Mouse (Mus musculus) kidney, postnatal 0 days (tissue): ENCODE data around the gene Tpst1. TPM values are rescaled to one million over a fixed set of nuclear protein-coding genes. Genes with fewer than 3 reads are reported as not detected.
A peak's percentile ranks its signal among the peaks of the same experiment; 100 is the strongest.
"Not testable (repeated sequence)": the region's sequence is repeated elsewhere in the genome, so short reads cannot be mapped to it uniquely, and the experiment has no call there.

ENCODE experiments used
- ATAC-seq: fragments of 200-750 bp; cut with Nextera tagmentation; replicated peaks from 2 replicates; pipeline ENCODE4 v1.8.0; 2017; ENCODE audit warnings: low read depth, moderate number of reproducible peaks, moderate TSS enrichment, moderate library complexity; ENCODE audit not compliant: low FRiP score
- DNase-seq: peaks from one replicate; pipeline ENCODE4 v3.0.0-alpha.2; 2016; ENCODE audit warnings: low spot score
- H3K27ac ChIP-seq: fragments of 300-500 bp; sonication (generic); 2 replicates; pipeline ENCODE4 v1.5.1; 2014; ENCODE audit warnings: mild to moderate bottlenecking
- H3K27me3 ChIP-seq: fragments of 300-500 bp; sonication (generic); 2 replicates; pipeline ENCODE4 v1.6.1; 2014; ENCODE audit warnings: low read length, mixed read lengths; ENCODE audit not compliant: insufficient read depth
- H3K36me3 ChIP-seq: fragments of 300-500 bp; sonication (generic); 2 replicates; pipeline ENCODE4 v1.6.1; 2014; ENCODE audit warnings: low read length, mixed read lengths; ENCODE audit not compliant: insufficient read depth
- H3K4me1 ChIP-seq: fragments of 300-500 bp; sonication (generic); replicated peaks from 2 replicates; pipeline ENCODE4 v1.6.1; 2014; ENCODE audit warnings: antibody characterized with exemption, low read length, mixed read lengths; ENCODE audit not compliant: insufficient read depth
- H3K4me2 ChIP-seq: fragments of 300-500 bp; sonication (generic); 2 replicates; pipeline ENCODE4 v1.6.1; 2014; ENCODE audit warnings: mild to moderate bottlenecking, low read length, moderate library complexity, mixed read lengths
- H3K4me3 ChIP-seq: fragments of 300-500 bp; sonication (generic); replicated peaks from 2 replicates; pipeline ENCODE4 v1.5.1; 2014; ENCODE audit warnings: low read depth, low read length
- H3K9ac ChIP-seq: fragments of 300-500 bp; sonication (generic); 2 replicates; pipeline ENCODE4 v1.6.1; 2014; ENCODE audit warnings: low read depth, low read length
- H3K9me3 ChIP-seq: fragments of 300-500 bp; sonication (generic); replicated peaks from 2 replicates; pipeline ENCODE4 v1.6.1; 2016; ENCODE audit warnings: low read length, inconsistent platforms, mixed read lengths
- CTCF ChIP-seq: IDR thresholded peaks from 2 replicates; pipeline ENCODE4 v1.5.1; 2016; ENCODE audit warnings: antibody characterized with exemption, low read depth, mild to moderate bottlenecking, moderate library complexity
- WGBS: fragments of 180-500 bp; shearing (Covaris S2); extraction: QIAGEN DNeasy Blood & Tissue Kit; methylation state at CpG from one replicate; pipeline ENCODE4 v1.1.7; 2014; 5-methylcytosine and 5-hydroxymethylcytosine counted together
- polyA plus RNA-seq: library from polyadenylated mRNA; unstranded; fragments of >200 nt; fragmentation: Nextera tagmentation; extraction: Ambion mirVana; gene quantifications from 2 replicates; pipeline ENCODE4 v1.2.1, GENCODE M21; 2015

Tpst1 gene
- polyA plus RNA-seq, 1 experiment from 2014 or later, result 66.5 TPM

DNA sequence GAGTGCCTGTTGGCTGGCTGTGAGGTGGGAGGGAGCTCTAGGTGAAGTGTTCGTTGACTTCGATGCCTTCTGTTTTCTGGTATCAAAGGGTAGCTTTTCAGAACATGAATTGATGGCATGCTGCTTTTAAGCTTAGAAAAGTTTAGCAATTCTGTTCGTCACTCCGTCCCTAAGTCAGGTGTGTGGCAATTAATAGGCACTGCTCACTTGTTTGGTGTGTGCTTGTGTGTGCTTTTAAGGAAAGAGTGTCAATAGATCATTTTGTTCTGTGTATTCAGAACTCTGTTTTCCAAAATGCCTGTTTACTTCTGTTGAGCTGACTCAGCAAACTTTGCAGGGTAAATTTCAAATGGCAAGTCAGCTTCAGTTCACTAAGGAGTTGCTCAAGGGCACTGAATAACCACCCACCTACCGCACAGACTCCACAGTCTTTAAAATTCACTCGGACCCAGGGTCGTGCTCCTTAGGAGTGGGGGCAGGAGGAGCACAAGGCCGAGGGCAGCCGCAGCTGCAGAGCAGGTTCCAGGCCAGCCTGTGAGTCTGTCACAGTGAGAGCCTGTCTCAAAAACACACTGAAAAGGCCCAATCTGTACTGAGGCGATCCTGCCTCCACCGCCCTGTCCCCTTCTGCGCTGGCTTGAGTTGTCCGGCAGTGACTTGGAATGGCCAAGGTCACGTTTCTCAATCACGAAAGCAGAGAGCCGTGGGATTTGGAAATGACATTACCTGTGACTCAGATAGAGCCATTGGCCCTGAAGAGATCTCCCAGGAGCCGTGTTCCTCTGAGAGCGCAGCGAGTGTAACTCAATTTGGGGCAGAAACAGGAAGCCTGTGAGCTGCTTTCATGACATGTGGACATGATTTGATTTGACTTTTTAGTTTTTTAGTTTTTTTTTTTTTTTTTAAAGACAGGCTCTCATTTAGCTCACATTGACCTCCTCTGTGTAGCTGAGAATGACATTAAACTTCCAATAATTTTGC lies 41.4 kb upstream of the Tpst1 start:
- H3K4me3 ChIP-seq, result no peak overlapping the region
- peaks cover 3% of the 10 kb centered on the region; the same call in 1 of the 2 replicates for H3K36me3 ChIP-seq
- no peak overlapping the region for H3K9ac ChIP-seq
- no peak overlapping the region for H3K27ac ChIP-seq
- no peak overlapping the region for H3K4me2 ChIP-seq
- ATAC-seq (no peak), DNase-seq (no peak)
- TF ChIP-seq CTCF, result no peak
- WGBS, result 93% methylated on average over 19 of the region's 19 CpGs
- no peaks in the 10 kb centered on the region for H3K27me3 ChIP-seq
- no peaks in the 10 kb centered on the region for H3K9me3 ChIP-seq
- H3K4me1 ChIP-seq, result no peaks in the 10 kb centered on the region

DNA sequence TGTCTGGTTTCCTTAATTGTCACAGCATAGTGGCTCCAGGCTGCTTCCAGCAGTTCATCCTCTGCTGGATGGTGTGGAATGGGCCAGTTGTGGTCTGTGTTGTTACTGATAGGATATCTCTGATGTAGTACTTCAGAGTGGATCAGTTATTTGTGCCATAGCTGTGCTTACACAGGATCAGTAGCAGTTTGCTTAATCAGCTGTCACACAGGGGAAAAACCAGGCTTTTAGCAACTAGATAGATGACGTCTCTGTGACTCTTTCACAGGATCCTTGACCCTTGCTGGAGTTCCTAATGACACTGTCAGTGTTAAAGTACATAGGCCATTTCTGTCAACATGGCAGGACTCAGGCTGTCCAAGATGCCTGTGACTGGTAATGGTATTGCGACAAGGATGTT lies 39.3 kb upstream of the Tpst1 start:
- Histone ChIP-seq H3K4me3 (no peak overlapping the region), H3K27ac (no peak overlapping the region), H3K4me1 (no peaks in the 10 kb centered on the region), H3K27me3 (no peaks in the 10 kb centered on the region), H3K9ac (no peak overlapping the region), H3K9me3 (no peaks in the 10 kb centered on the region), H3K4me2 (no peak overlapping the region), H3K36me3 (peaks cover 11% of the 10 kb centered on the region; the same call in 1 of the 2 replicates)
- no peak for TF ChIP-seq CTCF
- WGBS, result 79% methylated on average over 2 of the region's 2 CpGs
- no peak for ATAC-seq
- no peak for DNase-seq

DNA sequence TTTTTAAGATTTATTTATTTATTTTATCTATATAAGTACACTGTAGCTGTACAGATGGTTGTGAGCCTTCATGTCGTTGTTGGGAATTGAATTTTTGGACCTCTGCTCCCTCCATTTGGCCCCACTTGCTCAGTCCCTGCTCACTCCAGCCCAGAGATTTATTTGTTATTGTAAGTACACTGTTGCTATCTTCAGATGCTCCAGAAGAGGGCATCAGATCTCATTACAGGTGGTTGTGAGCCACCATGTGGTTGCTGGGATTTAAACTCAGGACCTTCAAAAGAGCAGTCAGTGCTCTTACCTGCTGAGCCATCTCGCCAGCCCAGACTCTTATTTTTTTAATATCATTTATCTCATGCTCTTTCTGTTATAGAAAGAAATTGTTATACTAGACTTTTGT lies 36.8 kb upstream of the Tpst1 start:
- not testable (repeated sequence) for H3K4me2 ChIP-seq, H3K4me1 ChIP-seq, DNase-seq, H3K27ac ChIP-seq, H3K4me3 ChIP-seq, H3K27me3 ChIP-seq, H3K9me3 ChIP-seq, ATAC-seq, H3K9ac ChIP-seq
- H3K36me3 ChIP-seq, result peaks cover 22% of the 10 kb centered on the region
- peak; percentile 61 for TF ChIP-seq CTCF
- WGBS, result 83% methylated on average over 2 of the region's 2 CpGs

DNA sequence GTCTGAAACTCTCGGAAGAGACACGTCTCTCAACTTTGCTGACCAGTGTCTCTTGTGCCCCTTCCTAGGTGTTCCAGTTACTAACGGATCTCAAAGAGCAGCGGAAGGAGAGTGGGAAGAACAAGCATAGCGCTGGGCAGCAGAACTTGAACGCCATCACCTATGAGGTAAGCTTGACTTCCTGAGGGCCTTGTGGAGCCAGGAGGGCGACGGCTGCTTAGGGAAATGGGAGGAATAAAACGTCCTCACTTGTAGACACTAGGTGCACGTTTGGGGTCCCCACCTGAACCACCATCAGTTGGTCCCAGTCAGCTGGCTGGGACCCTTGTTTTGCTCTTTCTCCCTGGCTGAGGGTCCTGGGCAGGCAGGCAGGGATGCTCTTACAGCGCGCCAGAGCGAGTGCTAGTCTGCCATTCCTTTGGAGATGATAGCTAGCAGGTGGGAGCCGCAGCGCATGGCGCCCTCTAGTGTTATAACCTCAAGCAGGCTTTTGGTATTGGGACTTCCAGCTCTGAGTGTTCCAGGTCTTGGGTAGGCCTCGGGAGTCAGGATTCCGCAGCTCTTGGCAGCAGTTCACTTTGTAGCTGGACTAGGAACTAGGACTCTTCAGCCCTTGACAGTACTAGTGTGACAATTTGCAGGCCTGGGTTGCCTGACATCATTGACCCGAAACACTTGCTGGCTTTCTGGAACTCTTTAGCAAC lies 35.2 kb upstream of the Tpst1 start:
- peaks cover 32% of the 10 kb centered on the region for H3K36me3 ChIP-seq
- H3K27ac ChIP-seq, result no peak overlapping the region
- TF ChIP-seq CTCF, result peak; percentile 76
- H3K4me3 ChIP-seq, result no peak overlapping the region
- ATAC-seq (no peak), DNase-seq (peak; percentile 79)
- H3K4me1 ChIP-seq, result no peaks in the 10 kb centered on the region
- no peaks in the 10 kb centered on the region for H3K9me3 ChIP-seq
- no peak overlapping the region for H3K4me2 ChIP-seq
- H3K9ac ChIP-seq, result no peak overlapping the region
- no peaks in the 10 kb centered on the region for H3K27me3 ChIP-seq
- 65% methylated on average over 19 of the region's 19 CpGs for WGBS

DNA sequence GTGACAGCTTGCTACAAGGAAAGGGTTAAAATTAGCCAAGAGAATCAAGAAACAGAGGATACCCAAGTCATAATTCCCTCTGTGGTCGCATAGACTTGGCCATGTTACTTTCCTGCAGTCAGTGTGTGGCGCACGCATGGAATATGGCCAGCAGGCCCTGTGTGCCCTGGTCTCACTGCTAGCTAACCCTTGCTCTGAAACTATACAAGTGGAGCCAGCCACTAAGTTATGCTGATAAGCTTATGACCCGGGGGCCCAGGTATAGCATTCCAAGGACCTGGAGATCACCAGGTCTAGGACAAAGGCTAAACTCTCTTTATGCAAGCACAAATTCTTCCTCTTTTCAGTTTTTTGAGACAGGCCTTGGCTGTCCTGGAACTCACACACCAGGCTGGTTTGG lies 32.3 kb upstream of the Tpst1 start:
- Histone ChIP-seq H3K9ac (no peak overlapping the region), H3K4me3 (no peak overlapping the region), H3K27ac (no peak overlapping the region), H3K4me2 (no peak overlapping the region), H3K27me3 (no peaks in the 10 kb centered on the region), H3K4me1 (no peaks in the 10 kb centered on the region), H3K36me3 (peaks cover 34% of the 10 kb centered on the region), H3K9me3 (no peaks in the 10 kb centered on the region)
- WGBS, result 91% methylated on average over 4 of the region's 4 CpGs
- no peak for ATAC-seq
- DNase-seq, result no peak
- no peak for TF ChIP-seq CTCF

DNA sequence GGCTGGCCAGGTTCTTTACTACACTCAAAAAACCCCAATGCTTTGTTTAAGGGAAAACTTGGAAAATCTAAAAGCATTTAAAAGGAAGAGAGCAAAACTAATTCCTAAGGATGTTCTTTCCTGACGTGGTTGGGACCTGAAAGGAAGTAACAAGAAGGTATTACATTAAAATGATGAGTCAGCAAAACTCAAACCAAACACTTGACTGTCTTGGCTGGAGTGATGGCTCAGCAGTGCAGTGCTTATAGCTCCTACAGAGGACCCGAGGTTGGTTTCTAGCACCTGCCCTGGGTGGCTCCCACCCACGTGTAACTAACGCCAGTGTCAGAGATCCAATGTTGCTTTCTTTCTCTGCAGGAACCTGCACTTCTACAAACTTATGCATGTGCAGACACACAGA lies 31.9 kb upstream of the Tpst1 start:
- no peak for TF ChIP-seq CTCF
- Histone ChIP-seq H3K27me3 (no peaks in the 10 kb centered on the region), H3K4me3 (no peak overlapping the region), H3K27ac (no peak overlapping the region), H3K36me3 (peaks cover 35% of the 10 kb centered on the region), H3K9ac (no peak overlapping the region), H3K4me1 (no peaks in the 10 kb centered on the region), H3K4me2 (no peak overlapping the region), H3K9me3 (no peaks in the 10 kb centered on the region)
- no peak for DNase-seq
- no peak for ATAC-seq
- 81% methylated on average over 4 of the region's 4 CpGs for WGBS
